Mouse (Mus musculus): ENCODE results near the gene Setx.

Setx gene

DNA sequence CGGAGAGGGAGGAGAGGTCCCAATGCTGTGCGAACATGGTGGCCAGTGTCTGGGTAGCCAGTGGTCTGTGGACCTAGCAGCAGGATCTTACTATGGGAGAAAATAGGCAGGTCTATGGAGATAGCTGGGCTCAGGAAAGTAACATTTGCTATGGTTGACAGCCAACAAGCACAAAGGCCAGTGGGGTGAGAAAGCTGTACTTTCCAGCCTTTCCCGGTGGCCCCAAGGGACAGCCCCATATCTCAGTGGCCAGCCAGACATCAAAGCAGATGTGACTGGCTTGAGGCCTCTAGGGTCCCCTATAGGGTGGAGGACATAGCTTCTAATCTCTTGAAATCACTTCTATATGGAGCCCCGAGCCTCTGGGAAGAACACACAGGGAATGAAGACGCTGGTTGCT lies 93.1 kb downstream of the Setx start:
- no peak for ATAC-seq (ENCODE audit: low TSS enrichment)

DNA sequence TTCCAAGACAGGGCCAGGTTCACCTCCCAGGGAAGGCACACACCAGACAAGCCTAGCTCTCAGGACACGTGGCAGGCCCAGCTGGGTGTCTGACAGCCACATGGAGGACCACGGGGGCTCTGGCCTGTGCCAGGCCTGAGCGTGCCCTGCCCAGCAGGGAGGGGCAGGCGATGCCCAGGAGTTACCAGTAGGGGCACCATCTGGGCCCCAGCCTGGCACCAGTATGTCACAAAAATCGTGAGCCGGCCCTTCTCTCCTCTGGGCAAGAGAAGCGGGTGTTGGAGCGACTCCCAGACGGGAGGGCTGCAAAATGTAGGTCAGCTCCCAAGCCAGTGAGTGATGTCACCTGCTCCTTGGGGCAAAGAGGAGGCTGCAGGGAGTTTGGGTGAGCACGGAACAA lies 93.9 kb downstream of the Setx start:
- ATAC-seq (ENCODE audit: low TSS enrichment) = peak; percentile 94

DNA sequence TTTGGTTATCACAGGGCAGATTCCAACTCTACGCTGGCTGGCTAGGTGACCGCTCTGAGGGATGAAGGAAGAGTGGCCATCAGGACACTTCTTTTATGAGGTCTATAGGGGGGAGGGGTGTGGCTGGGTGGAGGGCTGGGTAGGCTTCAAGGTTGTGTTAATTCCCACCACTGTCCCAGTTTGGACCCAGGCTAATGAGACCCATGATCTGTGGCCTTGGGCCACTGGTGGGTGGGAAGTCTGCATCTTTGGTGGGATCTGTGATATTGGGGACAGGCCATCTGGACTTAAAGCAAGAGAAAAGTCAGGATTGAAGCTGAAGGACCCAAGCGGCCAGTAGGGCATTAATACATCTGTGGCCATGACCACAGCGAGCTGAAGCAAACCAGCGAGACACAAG lies 94.8 kb downstream of the Setx start:
- no peak for ATAC-seq (ENCODE audit: low TSS enrichment)

DNA sequence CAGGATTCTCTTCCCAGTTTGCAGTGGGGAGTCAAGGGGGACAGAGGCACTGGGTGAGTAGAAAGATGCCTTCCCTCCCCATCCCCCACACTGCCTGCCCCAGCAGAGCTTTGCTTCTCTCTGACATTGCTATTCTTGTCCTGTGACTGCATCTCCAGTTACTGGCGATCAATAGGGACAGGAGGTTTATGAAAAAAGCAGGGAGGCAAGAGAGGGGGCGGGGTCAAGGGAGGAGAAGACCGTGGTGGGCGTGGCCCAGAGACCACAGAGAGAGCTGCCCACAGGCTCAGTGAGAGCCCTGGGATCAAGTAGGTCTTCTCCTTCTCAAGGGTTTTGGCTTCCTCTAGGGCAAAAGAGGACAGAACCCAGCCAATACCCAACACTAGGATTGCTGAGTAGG lies 98.3 kb downstream of the Setx start:
- ATAC-seq (ENCODE audit: low TSS enrichment) = no peak

DNA sequence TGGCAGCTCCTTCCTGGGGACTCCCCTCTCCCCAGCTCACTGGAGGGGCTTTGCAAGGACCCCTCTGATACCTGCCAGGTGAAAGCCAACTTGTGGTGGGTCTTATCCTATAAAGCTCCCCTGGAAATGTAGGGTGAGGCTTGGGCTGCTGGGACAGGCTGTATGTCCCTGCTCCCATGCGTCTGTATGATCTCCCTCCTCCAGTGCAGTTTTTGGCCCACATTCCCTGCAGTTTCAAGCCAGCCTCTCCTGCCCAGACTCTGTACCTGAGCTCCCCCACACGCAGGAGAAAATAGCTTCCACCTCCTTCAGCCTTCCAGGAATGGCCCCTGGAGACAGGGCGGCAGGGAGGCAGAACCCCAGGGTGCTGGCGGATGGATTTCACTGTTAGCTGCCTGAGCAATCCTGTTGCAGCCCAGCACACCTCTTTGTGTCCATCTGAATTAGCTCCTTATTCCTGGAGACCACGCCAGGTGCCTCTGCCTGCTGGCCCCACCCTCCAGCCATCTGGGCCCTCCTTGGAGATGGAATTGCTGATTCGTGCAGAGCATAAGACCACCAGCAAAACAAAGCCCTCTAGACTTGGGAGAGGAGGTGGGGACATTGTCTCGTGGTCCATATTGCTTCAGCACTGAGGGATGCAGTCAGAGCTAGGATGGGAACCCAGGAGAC lies 99.7 kb downstream of the Setx start:
- peak; percentile 67; the same call in 1 of the 2 replicates for ATAC-seq (ENCODE audit: low TSS enrichment)

DNA sequence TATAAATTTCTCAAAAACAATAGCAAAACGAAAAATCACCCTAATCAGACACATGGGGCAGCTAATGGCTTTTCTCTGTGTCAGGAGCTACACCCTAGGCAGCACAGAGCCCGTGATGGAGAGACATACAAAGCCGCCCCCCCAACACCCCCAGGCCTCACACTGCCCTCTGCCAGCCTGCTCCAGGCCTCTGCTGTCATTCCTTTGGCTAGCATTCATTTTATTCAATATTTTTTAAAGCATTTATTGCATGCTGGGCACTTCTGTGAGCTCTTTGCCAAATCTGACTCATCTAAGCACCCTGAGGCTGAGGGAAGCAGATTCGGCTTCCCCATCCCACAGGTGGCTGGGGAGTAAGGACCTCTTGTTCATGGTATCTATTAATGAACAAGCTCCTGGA lies 102.7 kb downstream of the Setx start:
- no peak for ATAC-seq (ENCODE audit: low TSS enrichment)

DNA sequence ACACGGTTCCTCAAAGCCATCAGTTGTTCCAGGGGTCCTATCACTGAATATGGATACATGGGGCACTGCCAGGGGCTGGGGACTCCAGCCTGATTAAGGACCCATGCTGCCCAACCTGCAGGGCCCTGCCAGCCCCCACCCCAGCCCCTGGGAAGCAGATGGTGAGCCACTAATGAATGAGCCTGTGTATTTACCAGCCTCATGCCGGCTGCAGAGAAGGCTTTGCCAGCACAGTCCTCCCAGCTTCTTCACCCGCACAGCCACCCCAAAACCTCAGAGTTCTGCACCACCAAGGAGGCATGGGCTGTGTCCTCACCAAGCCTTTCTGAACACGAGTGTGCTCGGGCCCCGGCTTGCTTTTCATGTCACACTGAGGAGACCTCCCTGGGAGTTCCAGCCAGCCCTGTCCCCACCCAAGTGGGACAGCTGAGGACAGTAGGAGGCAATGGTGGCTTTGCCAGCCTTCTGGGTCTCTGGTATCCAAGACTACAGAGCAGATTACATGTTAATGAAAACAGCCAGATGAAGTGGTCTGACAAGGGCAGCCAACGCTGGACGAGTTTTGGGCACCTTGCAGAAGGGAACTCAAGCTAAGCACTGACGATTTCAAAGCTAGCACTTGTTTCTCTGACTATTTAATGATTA lies 106.3 kb downstream of the Setx start:
- no peak for ATAC-seq (ENCODE audit: low TSS enrichment)

Data from frontal cortex, adult (tissue).